Mouse (Mus musculus) forebrain, embryonic 12.5 days (tissue): ENCODE measurements around the gene Ehd4. TPM values are rescaled to one million over a fixed set of nuclear protein-coding genes. Genes with fewer than 3 reads are reported as not detected.

Experiments
- ATAC-seq: fragments of 200-750 bp; cut with Nextera tagmentation; 2 replicates; pipeline ENCODE4 v1.8.0; 2017; ENCODE audit warnings: moderate TSS enrichment; ENCODE audit not compliant: low FRiP score
- H3K27ac ChIP-seq: fragments of 300-500 bp; sonication (generic); 2 replicates; pipeline ENCODE4 v1.5.1; 2016; ENCODE audit warnings: mild to moderate bottlenecking
- H3K27me3 ChIP-seq: fragments of 300-500 bp; sonication (generic); 2 replicates; pipeline ENCODE4 v1.6.1; 2016; ENCODE audit warnings: mild to moderate bottlenecking
- H3K36me3 ChIP-seq: fragments of 300-500 bp; sonication (generic); replicated peaks from 2 replicates; pipeline ENCODE4 v1.6.1; 2016; ENCODE audit warnings: mild to moderate bottlenecking
- H3K4me1 ChIP-seq: fragments of 300-500 bp; sonication (generic); 2 replicates; pipeline ENCODE4 v1.6.1; 2016
- H3K4me2 ChIP-seq: fragments of 300-500 bp; sonication (generic); 2 replicates; pipeline ENCODE4 v1.6.1; 2016; ENCODE audit warnings: mild to moderate bottlenecking, moderate library complexity
- H3K4me3 ChIP-seq: fragments of 300-500 bp; sonication (generic); replicated peaks from 2 replicates; pipeline ENCODE4 v1.5.1; 2016; ENCODE audit warnings: mild to moderate bottlenecking
- H3K9ac ChIP-seq: fragments of 300-500 bp; sonication (generic); 2 replicates; pipeline ENCODE4 v1.6.1; 2016; ENCODE audit warnings: mild to moderate bottlenecking
- H3K9me3 ChIP-seq: fragments of 300-500 bp; sonication (generic); 2 replicates; pipeline ENCODE4 v1.6.1; 2016
- WGBS: fragments of 180-500 bp; shearing (Covaris S2); methylation state at CpG from one replicate; pipeline ENCODE4 v1.1.7; 2016; 5-methylcytosine and 5-hydroxymethylcytosine counted together
- polyA plus RNA-seq: library from polyadenylated mRNA; unstranded; fragments of >200 nt; fragmentation: Nextera tagmentation; extraction: Ambion mirVana; gene quantifications from 2 replicates; pipeline ENCODE4 v1.2.1, GENCODE M21; 2016

Gene Ehd4
- polyA plus RNA-seq, 1 experiment from 2014 or later: 9.9 TPM

DNA sequence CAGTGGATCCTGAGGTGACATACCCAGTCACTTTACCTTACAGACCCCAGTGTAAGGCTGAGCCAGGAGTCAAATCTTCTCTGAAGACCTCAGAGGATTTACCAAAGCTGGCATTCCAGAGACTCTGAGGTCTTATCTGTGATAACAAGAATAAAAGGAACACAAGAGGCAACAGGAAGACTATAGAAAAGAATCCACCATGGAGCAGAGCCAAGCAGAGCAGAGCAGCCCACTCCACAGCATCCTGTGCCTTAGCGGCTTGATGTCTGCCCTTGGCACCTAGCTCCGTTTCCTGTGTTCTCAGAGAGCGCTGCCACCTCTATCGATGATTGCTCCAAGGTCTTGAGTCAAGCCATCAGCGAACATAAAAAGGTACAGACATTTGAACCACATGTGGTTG lies 14.1 kb downstream of the Ehd4 start:
- ATAC-seq: no peak
- Histone ChIP-seq H3K9ac (no peak overlapping the region), H3K9me3 (no peaks in the 10 kb centered on the region), H3K36me3 (no peaks in the 10 kb centered on the region), H3K4me1 (no peaks in the 10 kb centered on the region), H3K27ac (no peak overlapping the region), H3K4me2 (no peak overlapping the region), H3K4me3 (no peak overlapping the region), H3K27me3 (no peaks in the 10 kb centered on the region)
- 91% methylated on average over 5 of the region's 5 CpGs for WGBS

DNA sequence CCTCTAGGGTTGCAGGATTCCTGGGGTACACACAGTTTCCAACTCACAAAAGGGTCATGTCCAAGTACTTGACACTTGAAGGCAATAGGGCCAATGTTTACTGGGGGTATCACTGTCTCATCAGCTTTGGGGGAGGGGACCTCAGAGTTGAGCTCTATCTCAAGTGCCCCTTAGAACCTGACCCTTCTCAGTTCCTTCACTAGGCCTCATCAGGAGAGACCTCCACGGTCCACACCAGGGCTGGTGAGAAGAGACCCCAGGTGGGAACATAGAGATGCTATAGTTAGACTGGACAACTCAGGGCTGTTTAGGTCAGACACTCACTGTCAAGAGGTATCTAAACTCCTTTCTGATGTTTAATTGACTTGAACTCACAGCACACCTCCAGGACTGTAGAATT lies 15.3 kb downstream of the Ehd4 start:
- WGBS: 90% methylated on average over 1 of the region's 1 CpGs
- no peak for ATAC-seq
- no peak overlapping the region for H3K4me3 ChIP-seq
- H3K4me1 ChIP-seq: no peaks in the 10 kb centered on the region
- H3K4me2 ChIP-seq: no peak overlapping the region
- H3K9me3 ChIP-seq: no peaks in the 10 kb centered on the region
- no peaks in the 10 kb centered on the region for H3K27me3 ChIP-seq
- H3K9ac ChIP-seq: no peak overlapping the region
- no peaks in the 10 kb centered on the region for H3K36me3 ChIP-seq
- no peak overlapping the region for H3K27ac ChIP-seq

DNA sequence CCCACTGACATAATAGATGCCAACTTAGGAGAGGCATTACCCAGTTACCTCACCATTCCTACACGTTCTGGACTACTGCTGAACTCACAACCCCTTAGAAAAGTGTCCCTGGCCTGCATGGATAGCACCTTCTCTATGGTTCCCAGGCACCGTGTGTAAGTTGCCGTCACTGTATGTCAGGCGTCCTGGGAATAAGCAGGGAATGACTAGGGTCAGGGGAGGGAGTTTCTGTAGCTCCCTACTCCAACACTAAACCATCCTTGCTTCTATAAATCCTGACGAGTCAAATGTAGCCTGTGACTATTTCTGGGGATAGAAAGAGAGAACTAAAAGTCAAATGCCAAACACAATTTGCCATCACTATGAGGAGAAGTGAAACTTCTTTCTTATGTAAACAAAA lies 17.1 kb downstream of the Ehd4 start:
- Histone ChIP-seq H3K9ac (no peak overlapping the region), H3K27ac (no peak overlapping the region), H3K4me2 (no peak overlapping the region), H3K27me3 (no peaks in the 10 kb centered on the region), H3K4me3 (no peak overlapping the region), H3K4me1 (no peaks in the 10 kb centered on the region), H3K36me3 (no peaks in the 10 kb centered on the region), H3K9me3 (no peaks in the 10 kb centered on the region)
- WGBS: 77% methylated on average over 5 of the region's 5 CpGs
- ATAC-seq: no peak

DNA sequence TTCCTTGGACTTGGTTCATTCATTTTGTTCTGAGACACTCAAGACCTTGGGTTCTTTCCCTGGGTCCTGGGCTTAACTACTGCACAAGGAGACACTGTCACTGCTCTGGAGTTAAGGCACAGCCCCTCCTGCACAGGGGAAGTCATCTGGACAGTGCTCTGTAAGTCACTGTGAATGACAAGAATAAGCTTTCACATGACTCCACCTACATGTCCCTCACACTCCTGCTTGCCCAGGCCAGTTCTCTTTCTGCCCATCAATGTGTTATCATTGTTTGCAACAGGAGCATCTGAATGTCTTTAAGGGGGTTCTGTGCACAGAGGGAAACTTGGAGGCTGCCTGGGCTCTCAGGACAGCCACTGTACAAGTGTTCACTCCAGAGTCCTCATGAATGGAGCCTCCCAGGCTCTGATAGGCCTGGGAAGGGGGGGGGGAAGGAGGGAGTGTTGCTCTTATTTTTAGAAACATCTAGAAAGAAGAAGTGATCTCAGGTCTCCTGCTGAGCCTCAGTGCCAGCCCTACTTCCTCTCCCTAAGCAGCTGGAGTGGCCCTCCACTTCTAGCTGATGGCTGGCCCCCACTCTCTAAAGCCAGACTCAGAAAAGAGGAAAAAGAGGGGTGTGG lies 19.8 kb downstream of the Ehd4 start:
- Histone ChIP-seq H3K4me2 (no peak overlapping the region), H3K36me3 (no peaks in the 10 kb centered on the region), H3K9ac (no peak overlapping the region), H3K4me3 (no peak overlapping the region), H3K9me3 (no peaks in the 10 kb centered on the region), H3K27me3 (no peaks in the 10 kb centered on the region), H3K27ac (no peak overlapping the region), H3K4me1 (no peaks in the 10 kb centered on the region)
- ATAC-seq: no peak

DNA sequence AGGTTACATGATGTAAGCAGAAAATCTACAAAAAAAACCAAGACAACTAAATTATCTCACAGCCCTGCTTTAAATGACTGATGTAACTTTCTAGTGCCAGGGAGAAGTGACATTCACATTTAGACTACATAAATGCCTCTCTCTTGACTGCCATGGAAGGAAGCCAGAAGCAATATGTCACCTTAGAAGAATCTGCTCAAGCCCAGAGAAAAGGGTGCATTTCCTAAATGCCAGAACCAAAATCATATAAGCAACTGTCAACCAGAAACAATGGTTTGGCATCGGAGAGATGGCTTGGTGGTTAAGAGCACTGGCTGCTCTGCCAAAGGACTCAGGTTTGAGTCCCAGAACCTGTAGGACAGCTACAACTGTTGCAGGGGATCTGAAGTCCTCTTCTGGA lies 22.5 kb downstream of the Ehd4 start:
- Histone ChIP-seq H3K9me3 (no peaks in the 10 kb centered on the region), H3K4me2 (no peak overlapping the region), H3K4me3 (no peak overlapping the region), H3K27ac (no peak overlapping the region), H3K27me3 (no peaks in the 10 kb centered on the region), H3K36me3 (no peaks in the 10 kb centered on the region), H3K4me1 (no peaks in the 10 kb centered on the region), H3K9ac (no peak overlapping the region)
- WGBS: 82% methylated on average over 1 of the region's 1 CpGs
- no peak for ATAC-seq

DNA sequence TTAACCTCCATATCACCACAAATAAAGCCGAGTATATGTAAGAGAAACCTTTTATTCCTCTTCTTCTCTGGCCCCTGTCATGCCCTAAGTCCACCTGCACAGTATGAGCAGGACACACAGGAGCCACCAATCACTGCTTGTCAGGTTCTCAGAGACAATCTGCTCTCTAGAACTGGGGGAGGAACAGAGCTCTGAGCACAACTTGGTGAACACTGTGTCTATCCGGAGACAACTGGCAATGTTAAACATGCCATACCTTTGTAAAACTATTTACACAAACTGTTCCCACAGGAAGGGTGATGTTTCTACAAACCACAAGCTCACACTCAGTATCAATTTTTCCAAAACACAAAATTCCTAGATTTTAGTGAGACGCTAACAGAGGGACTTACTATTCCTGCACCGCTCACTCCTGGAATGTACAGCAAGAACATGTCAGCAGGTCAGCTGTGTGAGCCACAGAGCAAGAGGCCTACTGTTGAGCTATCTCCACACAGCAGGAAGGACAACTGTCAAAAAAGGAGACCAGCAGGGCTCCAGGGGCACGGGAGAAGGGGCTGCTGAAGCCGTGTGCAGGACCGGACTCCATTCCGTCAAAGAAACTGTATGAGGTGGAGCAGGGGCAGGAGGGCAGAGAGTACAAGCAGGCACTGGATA lies 25.0 kb downstream of the Ehd4 start:
- no peaks in the 10 kb centered on the region for H3K36me3 ChIP-seq
- H3K27ac ChIP-seq: no peak overlapping the region
- H3K4me1 ChIP-seq: no peaks in the 10 kb centered on the region
- H3K9me3 ChIP-seq: no peaks in the 10 kb centered on the region
- no peak overlapping the region for H3K4me2 ChIP-seq
- no peak for ATAC-seq
- H3K9ac ChIP-seq: no peak overlapping the region
- WGBS: 81% methylated on average over 8 of the region's 8 CpGs
- H3K4me3 ChIP-seq: no peak overlapping the region
- no peaks in the 10 kb centered on the region for H3K27me3 ChIP-seq

DNA sequence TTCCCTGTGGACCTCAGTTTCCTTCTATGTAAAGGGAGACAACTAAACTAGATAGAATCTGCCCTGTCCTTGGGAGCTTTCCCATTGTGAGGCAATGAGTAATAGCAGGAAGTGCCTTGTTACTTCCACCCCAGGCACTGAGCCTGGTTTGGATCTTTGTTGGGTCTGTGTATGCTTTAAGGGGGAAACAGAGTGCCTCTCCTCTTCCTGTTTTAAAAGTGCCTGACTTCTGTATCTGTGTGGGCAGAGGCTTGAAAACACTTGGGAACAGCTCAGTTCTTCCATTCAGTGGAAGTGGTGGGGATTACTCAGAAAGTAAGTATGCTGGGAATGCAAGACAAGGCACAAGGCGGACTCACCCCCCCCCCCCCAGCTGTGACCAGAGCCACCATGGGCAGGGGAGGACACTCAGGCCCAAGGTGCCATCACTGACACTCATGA lies 25.8 kb downstream of the Ehd4 start:
- Histone ChIP-seq H3K9me3 (no peaks in the 10 kb centered on the region), H3K27ac (no peak overlapping the region), H3K9ac (no peak overlapping the region), H3K36me3 (no peaks in the 10 kb centered on the region), H3K4me3 (no peak overlapping the region), H3K4me2 (no peak overlapping the region), H3K4me1 (no peaks in the 10 kb centered on the region), H3K27me3 (no peaks in the 10 kb centered on the region)
- ATAC-seq: no peak
- 53% methylated on average over 1 of the region's 1 CpGs for WGBS

DNA sequence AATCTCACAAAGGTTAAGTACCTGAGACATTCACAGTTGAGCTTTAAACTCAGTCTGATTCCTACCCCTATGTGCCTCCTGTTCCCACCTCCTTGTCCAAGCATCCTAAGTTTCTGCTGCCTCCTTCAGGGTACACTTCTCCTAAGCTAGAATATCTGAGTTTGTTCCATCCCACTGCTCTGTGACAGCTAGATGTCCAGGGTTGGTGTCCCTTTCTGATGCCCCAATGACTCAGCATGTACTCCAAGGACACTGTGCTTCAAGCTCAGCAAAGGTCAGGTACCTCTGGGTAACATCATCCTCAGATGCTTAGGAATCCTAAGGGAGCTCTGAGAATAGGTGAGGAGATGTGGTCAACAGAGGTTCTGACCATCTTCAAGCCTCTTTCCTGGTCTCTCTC lies 26.4 kb downstream of the Ehd4 start:
- no peak overlapping the region for H3K9ac ChIP-seq
- no peaks in the 10 kb centered on the region for H3K27me3 ChIP-seq
- no peaks in the 10 kb centered on the region for H3K4me1 ChIP-seq
- H3K4me3 ChIP-seq: no peak overlapping the region
- no peak for ATAC-seq
- H3K27ac ChIP-seq: no peak overlapping the region
- no peaks in the 10 kb centered on the region for H3K9me3 ChIP-seq
- H3K36me3 ChIP-seq: no peaks in the 10 kb centered on the region
- H3K4me2 ChIP-seq: no peak overlapping the region

DNA sequence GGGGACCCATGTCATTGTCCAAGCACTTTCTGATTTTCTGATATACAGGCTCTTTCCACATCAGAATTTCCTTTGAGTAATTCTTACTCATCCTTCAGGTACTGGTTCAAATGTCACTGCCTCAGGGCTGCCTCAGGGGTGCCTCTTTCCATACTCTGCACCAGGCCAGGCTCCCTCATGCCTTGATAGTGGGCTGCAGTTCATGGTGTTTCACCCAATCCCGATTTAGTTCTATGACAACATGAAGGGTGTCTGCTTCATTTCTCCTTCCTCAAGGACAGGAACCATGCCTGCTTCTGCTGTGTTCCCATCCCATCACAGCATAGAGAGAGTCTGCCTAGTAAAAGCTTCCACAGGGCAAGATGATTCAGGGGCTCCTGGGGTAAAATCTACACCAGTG lies 27.5 kb downstream of the Ehd4 start:
- H3K9ac ChIP-seq: no peak overlapping the region
- no peaks in the 10 kb centered on the region for H3K27me3 ChIP-seq
- no peak for ATAC-seq
- no peak overlapping the region for H3K27ac ChIP-seq
- H3K4me3 ChIP-seq: no peak overlapping the region
- no peak overlapping the region for H3K4me2 ChIP-seq
- no peaks in the 10 kb centered on the region for H3K36me3 ChIP-seq
- no peaks in the 10 kb centered on the region for H3K9me3 ChIP-seq
- H3K4me1 ChIP-seq: no peaks in the 10 kb centered on the region; the same call in 1 of the 2 replicates
- 97% methylated on average over 1 of the region's 1 CpGs for WGBS

DNA sequence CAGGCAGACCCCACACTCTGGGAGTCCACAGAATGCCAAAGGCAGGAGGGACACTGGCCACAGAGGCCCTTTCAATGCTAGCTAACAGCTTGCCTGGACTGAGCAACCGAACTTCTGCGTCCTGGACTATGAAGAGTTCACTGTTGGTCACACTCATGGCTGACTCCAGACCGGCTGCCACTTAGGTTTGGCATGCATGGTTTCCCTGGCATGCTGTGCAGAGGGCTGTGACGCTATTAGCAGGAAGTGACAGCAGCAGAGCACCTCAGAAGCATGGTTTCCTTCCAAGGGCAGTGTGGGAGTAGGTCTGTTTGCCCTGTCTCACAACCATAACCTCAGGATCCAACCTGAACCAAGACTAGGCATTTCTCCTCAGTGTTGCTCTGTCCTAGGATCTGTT lies 28.0 kb downstream of the Ehd4 start:
- H3K4me1 ChIP-seq: no peaks in the 10 kb centered on the region; the same call in 1 of the 2 replicates

DNA sequence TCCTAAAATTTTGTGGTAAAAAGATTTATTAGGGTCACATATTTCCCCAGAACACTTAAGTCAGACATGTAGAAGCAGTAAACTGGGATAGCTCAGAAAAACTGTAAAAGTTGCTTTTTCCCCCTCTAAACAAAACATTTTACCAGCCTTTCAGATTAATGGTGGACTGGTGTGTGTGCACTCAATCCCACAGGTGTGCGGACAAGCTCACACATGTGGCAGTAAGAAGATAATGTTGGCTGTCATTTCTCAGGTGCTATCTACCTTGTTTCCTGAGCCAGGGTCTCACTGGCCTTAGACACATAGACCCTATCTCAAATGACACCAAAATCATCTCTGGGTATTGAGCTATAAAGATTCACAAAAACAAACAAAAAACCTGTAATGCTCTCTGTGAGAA lies 28.9 kb downstream of the Ehd4 start:
- no peak overlapping the region for H3K27ac ChIP-seq

More for the DNA sequence above, 28.0 kb downstream of the Ehd4 start:
- no peak overlapping the region for H3K27ac ChIP-seq
- H3K36me3 ChIP-seq: no peaks in the 10 kb centered on the region
- 91% methylated on average over 4 of the region's 4 CpGs for WGBS
- no peaks in the 10 kb centered on the region for H3K9me3 ChIP-seq
- no peak overlapping the region for H3K9ac ChIP-seq
- no peak overlapping the region for H3K4me3 ChIP-seq
- ATAC-seq: no peak
- H3K27me3 ChIP-seq: no peaks in the 10 kb centered on the region
- H3K4me2 ChIP-seq: no peak overlapping the region

DNA sequence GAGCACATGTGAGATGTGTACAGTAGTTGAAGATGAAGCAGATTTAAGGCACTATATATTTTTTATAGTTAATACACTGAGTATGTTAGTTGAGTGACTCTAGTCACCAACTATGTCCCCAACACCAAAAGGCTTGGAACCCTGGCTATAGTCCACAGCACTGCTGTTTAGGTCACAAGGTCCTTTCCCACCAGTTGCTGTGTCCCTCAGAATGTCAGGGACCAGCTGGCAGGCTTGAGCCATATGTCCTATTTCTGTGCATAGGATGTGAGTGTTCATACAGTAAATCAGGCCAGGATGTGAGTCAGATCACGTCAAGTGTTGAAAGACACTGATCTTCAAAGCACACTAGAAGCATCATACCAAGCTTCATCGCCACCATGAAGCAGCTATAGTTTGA lies 29.5 kb downstream of the Ehd4 start:
- Histone ChIP-seq H3K9ac (no peak overlapping the region), H3K27me3 (no peaks in the 10 kb centered on the region), H3K36me3 (no peaks in the 10 kb centered on the region), H3K4me3 (no peak overlapping the region), H3K4me1 (no peaks in the 10 kb centered on the region; the same call in 1 of the 2 replicates), H3K4me2 (no peak overlapping the region), H3K9me3 (no peaks in the 10 kb centered on the region), H3K27ac (no peak overlapping the region)
- 89% methylated on average over 2 of the region's 2 CpGs for WGBS
- no peak for ATAC-seq

More for the DNA sequence above, 28.9 kb downstream of the Ehd4 start:
- 98% methylated on average over 1 of the region's 1 CpGs for WGBS
- no peaks in the 10 kb centered on the region for H3K27me3 ChIP-seq
- no peaks in the 10 kb centered on the region for H3K36me3 ChIP-seq
- H3K4me3 ChIP-seq: no peak overlapping the region
- no peaks in the 10 kb centered on the region for H3K9me3 ChIP-seq
- no peak overlapping the region for H3K4me2 ChIP-seq
- no peak for ATAC-seq
- H3K4me1 ChIP-seq: no peaks in the 10 kb centered on the region; the same call in 1 of the 2 replicates
- H3K9ac ChIP-seq: no peak overlapping the region

DNA sequence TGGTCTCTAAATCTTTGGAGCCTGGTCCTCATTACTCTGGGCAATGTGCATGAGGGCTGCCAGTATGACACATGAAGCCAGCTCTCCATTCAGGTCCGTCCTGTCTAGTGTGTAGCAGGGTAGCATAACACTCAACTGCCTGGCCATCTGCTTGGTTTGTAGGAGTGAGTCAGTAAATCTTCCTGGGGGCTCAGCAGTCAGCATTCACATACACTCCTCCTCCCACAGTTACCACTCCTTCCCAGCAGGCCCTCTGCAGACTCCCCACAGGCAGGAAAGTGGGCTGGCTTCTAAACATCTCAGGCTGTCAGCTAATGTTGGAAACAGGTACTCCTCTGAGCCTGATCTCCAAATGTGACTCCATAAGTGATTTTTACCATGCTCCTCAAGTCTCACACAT lies 30.3 kb downstream of the Ehd4 start:
- H3K4me1 ChIP-seq: no peaks in the 10 kb centered on the region; the same call in 1 of the 2 replicates
- H3K27me3 ChIP-seq: no peaks in the 10 kb centered on the region
- H3K4me3 ChIP-seq: no peak overlapping the region
- WGBS: 79% methylated on average over 1 of the region's 1 CpGs
- no peak overlapping the region for H3K4me2 ChIP-seq
- H3K36me3 ChIP-seq: no peaks in the 10 kb centered on the region
- H3K9ac ChIP-seq: no peak overlapping the region
- ATAC-seq: no peak
- no peak overlapping the region for H3K27ac ChIP-seq
- no peaks in the 10 kb centered on the region for H3K9me3 ChIP-seq
